Mouse (Mus musculus): Measurements from ENCODE around the gene Cenpv.
A peak's percentile ranks its signal among the peaks of the same experiment; 100 is the strongest.
"Not testable (repeated sequence)": the region's sequence is repeated elsewhere in the genome, so short reads cannot be mapped to it uniquely, and the experiment has no call there.

The Cenpv gene

GRCm38 (mm10) chr11:62553186-62553585 is 14.1 kb upstream of the Cenpv start:
- no peak for DNase-seq

- peak; percentile 94 to 96 for DNase-seq
Observed at GRCm38 (mm10) chr11:62551226-62552119, 12.4 kb upstream of the Cenpv start.

- DNase-seq, result peak; percentile 98 to 99
Observed at GRCm38 (mm10) chr11:62550727-62551225, 11.7 kb upstream of the Cenpv start, which contains the start of gene Ubb. Gene Ubb (plus strand): TSS chr11:62551171.

DNA sequence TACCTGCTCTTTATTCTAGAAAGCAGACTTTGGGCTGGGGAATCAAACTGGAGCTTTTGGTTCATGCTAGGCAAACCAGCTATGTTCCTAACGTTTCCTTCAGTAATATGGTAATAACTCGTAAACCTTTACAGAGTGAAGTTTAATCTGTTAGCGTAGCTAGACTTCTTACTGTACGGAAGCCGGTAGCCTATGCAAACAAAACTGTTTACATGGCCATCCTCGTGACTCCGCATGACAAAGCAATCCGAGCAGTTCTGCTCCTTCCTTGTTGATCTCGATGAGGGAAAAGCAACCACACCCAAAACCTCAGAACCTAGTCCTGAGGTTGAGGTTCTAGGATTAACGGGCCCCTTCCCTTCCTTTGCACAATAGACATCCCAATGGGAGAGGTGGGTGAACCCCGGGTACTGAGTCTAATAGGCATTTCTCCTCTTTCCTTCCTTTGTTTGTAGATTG is 11.2 kb upstream of the Cenpv start:
- peak; percentile 53 to 70 for DNase-seq

GRCm38 (mm10) chr11:62549782-62550181 is 10.7 kb upstream of the Cenpv start:
- DNase-seq, result peak; percentile 72 to 84

DNA sequence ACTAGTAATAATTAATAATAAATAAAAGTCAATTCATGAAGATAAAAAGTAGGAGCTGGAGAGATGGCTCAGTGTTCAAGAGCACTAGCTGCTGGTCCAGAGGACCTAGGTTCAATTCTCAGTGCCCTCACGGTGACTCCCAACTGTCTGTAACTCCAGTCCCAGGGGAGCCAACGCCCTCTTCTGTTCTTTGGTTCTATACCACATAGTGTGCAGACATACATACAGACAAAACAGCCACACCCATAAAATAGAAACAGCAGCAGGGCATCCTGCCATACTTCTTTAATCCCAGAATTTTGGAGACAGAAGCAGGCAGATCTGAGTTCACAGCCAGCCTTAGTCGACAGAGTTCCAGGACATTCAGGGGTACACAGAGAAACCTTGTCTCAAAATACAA is 4.9 kb upstream of the Cenpv start:
- DNase-seq, result no peak

- DNase-seq, result no peak
Observed at GRCm38 (mm10) chr11:62541581-62541980, 2.5 kb upstream of the Cenpv start.

- DNase-seq, result no peak
Observed at GRCm38 (mm10) chr11:62540969-62541368, 1.9 kb upstream of the Cenpv start.

- no peak for DNase-seq
Observed at GRCm38 (mm10) chr11:62540167-62540566, 1.1 kb upstream of the Cenpv start.

DNA sequence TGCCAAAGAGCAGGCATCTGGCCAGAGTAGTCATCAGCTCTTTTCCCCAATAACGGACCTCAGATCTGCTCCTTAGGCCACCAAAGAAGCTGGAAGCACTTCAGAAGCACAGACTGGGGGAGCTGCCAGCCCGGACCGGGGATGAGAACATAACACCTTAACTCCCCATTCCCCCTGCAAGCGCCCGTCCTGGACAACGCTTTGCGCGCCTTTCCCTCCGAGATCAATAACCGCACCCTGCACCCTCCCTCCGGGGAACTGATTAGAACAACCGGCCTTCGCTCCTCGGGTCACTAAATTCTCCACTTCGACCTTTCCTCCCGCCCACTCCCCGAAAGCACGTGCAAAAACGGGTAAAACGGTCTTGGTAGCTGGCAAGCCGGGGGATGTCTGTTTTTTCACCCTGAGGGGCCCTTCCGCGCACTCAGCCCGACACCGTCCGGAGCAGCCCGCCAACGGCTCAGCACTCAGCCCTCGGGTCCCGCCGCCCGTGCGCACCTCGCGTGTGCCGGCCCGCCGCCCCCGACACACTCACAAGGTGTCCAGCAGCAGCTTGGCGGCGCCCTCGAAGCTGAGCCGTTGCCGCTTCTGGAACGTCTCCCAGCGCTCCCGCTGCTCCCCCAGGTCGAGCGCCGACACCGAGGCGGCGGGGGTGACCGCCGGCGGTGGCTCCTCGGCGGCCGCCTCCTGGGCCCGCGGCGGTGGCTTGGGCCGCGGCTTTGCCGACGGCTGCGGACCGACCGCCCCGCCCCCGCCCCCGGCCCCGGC is 556 bp downstream of the Cenpv start:
- DNase-seq, result peak; percentile 78 to 79

GRCm38 (mm10) chr11:62537590-62537989 is 1.5 kb downstream of the Cenpv start:
- DNase-seq, result peak in 1 of 2 experiments; percentile 19

DNA sequence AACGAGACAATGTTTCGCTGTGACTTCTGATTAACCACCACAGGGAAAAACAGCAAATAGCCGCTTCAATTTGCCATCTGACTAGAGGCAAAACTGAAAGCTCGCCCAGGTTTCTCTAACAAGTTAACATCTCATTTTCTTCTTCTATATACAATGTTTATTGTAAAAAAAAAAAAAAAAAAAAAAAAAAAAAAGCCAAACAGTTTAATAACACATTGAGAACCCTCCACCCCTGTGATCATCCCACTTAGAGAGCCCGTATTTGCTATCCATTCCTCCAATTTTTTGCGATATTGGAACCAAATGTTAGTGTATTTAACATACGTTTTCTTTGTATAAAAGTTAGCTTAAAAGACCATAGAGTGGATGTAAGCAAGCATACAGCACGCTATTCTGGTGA is 2.0 kb downstream of the Cenpv start:
- DNase-seq, result no peak

DNA sequence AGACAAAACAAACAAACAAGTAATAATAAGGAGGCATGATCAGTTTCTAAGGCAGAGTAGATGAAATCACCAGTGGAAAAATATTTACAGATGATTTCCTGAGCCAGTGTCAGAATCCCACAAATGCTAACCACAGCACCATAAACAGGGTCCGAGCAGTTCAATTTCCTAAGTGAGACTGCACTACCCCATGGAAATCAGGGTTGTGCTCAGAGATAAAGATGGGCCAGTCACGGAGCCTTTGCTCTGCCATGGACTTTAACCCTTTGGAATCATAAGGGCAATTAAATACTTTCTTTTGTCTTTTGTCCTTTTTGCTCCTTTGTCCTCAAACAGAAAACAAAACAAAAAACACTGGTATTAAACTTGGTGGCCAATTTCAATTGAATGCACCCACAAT is 16.8 kb downstream of the Cenpv start:
- no peak for DNase-seq

DNA sequence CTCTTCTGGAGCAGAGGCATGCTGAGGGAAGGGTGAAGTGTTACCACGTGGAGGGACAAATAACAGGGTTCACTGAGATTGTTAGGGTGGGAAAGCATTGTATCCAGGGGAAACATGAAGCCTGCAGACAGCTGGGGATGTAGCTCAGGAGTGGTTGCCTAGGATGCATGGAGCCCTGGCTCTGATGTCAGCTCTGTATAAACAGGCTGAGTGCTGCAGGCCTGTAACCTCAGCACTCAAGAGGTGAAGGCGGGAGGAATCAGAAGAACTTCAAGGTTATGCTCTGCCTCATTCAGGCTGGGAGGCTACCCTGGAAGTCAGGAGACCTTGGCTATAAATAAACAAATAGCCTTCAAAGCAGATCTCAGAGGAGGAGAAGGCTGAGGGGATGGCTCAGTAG is 20.1 kb downstream of the Cenpv start:
- no peak for DNase-seq

- DNase-seq, result no peak
Observed at GRCm38 (mm10) chr11:62513311-62513710, 25.8 kb downstream of the Cenpv start.

DNA sequence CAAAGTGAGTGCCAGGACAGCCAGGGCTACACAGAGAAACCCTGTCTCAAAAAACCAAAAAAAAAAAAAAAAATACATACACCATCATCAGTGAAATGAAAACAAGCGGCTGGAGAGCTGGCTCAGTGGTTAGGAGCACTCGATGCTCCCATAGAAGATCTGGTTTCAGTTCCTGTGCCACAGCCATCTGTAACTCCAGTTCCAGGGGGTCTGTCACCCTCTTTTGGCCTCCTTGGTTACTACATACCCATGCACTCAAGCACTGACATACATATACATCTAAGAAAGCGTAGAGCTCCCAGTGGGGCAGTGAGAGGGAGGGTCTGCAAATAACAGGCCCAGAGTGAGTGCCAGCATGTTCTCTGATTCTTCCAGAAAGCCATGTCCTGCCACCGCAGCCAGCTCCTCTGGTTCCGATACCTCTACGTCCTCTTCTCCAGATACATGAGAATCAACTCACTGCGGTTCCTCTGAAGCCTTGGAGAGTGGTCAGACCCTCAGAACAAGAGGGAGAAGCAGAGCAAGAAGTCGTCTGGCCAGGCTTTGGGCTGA is 26.5 kb downstream of the Cenpv start:
- no peak for DNase-seq

DNA sequence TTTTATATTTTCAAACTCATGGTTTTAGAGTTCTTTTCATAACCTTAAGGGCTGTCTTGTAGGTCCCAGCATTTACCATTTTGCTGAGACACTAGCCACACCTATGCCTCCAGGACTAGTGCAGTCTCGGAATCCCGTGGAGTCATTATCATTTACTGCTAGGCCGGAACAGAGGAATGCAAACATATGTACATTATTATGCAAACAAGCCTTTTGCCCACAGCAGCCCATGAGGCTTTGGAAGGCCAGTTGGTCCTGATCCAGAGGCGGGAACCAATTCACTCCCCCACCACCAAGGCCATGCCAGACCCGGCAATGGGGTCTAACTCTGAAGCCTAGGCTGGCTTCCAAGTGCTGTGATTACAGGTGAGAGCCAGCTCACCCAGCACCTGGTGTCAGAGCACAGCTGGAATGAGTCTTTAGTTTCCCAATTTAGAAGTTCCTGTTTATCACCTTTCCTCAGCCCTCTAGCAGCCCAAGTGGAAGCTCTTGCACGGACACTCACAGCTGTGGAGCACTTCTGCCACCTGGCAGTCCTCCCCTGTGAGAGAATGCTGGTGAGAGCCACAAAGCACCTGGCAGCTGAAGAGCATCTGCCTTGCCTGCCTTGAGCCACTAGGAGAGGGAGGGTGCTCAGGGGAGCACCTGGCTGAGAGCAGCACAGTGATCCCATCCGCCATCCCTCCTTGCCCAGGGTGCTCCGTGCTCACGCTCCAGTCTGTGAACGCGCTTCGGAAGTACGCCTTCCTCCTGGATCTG is 27.4 kb downstream of the Cenpv start:
- no peak for DNase-seq

- DNase-seq, result no peak
Observed at GRCm38 (mm10) chr11:62510956-62511355, 28.1 kb downstream of the Cenpv start.

DNA sequence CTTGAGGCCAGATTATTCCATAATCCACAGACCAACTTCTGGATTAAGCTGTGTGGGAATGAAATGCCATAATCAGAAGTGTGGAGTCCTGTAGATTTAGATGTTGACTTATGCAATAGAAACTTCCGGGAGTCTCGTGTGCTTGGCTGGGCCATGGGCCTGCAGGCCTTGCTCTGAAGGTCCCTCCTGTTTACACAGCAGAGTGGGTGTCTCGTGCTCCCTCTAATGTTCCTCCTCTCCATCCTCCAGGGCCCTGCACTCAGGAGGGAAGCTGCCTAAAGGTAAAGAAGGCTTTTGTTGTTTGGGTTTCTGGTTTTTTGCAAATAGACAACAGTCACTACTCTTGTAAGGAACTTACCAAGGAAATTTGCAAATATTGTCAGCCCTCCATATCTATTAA is 29.5 kb downstream of the Cenpv start:
- no peak for DNase-seq

DNA sequence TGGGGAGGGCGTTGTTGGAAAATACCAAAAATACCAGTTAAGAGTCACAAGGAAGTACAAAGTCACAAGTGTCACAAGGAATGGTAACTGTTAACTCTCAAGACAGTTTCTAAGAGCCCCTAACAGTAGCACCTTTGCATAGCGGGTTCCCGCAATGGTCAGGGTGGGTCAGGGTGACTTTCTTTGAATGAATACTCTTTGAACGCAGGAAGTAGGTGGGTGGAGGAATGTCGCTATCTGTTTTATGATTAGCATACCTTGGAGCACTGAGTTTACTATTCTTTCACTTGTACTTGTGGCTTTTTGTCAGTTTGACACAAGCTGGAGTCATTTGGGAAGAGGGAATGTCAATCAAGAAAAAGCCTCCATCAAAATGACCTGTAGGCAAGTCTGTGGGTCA is 30.2 kb downstream of the Cenpv start:
- DNase-seq, result not testable (repeated sequence)

DNA sequence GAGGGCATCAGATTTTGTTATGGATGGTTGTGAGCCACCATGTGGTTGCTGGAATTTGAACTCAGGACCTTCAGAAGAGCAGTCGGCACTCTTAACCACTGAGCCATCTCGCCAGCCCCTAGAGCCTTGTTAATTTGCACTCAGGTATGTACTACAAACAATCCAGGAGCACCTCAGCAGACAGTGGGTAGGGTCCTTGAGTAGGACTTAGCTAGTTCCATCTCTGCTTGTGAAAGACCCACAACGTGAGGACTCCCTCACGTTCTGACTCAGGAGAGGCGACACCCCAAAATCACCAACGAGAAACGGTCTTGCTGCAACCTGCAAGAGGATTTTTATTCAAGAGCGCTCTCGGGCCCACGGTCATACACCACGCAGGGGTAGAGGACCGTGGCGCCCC is 30.7 kb downstream of the Cenpv start:
- DNase-seq, result not testable (repeated sequence)

DNA sequence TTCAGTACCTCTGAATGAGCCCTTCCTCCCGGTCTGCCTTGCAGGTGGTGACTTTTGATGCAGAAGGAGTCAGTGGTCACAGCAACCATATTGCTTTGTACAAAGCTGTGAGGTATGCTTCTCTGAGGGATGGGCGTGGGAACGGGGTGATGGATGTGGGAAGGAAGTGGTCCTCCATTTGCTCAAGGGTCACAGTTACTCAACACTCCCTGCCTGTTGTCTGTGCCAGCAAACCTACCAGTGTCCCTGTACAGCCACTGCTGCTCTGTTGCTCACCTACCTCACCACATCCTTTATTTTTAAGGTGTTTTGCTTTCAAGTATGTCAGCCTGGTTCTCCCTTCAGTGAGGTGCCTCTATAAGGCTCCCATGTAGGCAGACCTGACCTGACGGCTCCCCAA is 31.4 kb downstream of the Cenpv start:
- no peak for DNase-seq

GRCm38 (mm10) chr11:62500529-62500928 is 38.5 kb downstream of the Cenpv start:
- no peak for DNase-seq

Data from cerebellum, postnatal 25 days (tissue).